In genomic region chr7:34675120-34675790, GRCm38 (mm10) we compare ENCODE assay signal across 8 mouse cellular contexts. TPM values are rescaled to one million over a fixed set of nuclear protein-coding genes. Genes with fewer than 3 reads are reported as not detected.
DNase-seq lines count a peak whose midpoint lies in the region; ATAC-seq and TF ChIP-seq lines count a peak whose summit lies in the region.

No protein-coding gene starts in this region.

- no peaks in the 10 kb centered on the region for H3K36me3 ChIP-seq in neural tube, embryonic 11.5 days (ENCODE audit: control insufficient read depth, insufficient read depth, low read length)
- no peaks in the 10 kb centered on the region for H3K36me3 ChIP-seq in limb, embryonic 10.5 days
- no peaks in the 10 kb centered on the region for H3K36me3 ChIP-seq in stomach, embryonic 16.5 days (ENCODE audit: control insufficient read depth, insufficient read depth, low read length)

- no peak for TF ChIP-seq POLR2A in cerebellum, adult 2 months (IDR thresholded peaks at IDR 0.05; ENCODE audit: borderline replicate concordance, insufficient read depth, low read length)

- H3K4me2 ChIP-seq in neural tube, embryonic 11.5 days (ENCODE audit: low read depth): peak overlapping the region; percentile 31
- 0 out of 2 replicates have a peak overlapping the region, but pooled peaks have one; percentile 45 for H3K4me2 ChIP-seq in stomach, embryonic 16.5 days (ENCODE audit: low read depth, low read length)

- no peak overlapping the region for H3K27ac ChIP-seq in cerebellum, adult 2 months (ENCODE audit: insufficient read depth, low read length)
- no peak overlapping the region for H3K27ac ChIP-seq in neural tube, embryonic 11.5 days (ENCODE audit: low read depth, low read length)
- H3K27ac ChIP-seq in limb, embryonic 10.5 days: no peak overlapping the region
- no peak overlapping the region for H3K27ac ChIP-seq in stomach, embryonic 16.5 days (ENCODE audit: low read length)

- no peaks in the 10 kb centered on the region for H3K9me3 ChIP-seq in neural tube, embryonic 11.5 days (ENCODE audit: control insufficient read depth, low read length)
- no peaks in the 10 kb centered on the region for H3K9me3 ChIP-seq in limb, embryonic 10.5 days (replicated peaks)
- H3K9me3 ChIP-seq in stomach, embryonic 16.5 days (replicated peaks; ENCODE audit: control insufficient read depth, low read length): no peaks in the 10 kb centered on the region

- H3K9ac ChIP-seq in neural tube, embryonic 11.5 days (ENCODE audit: low read length): no peak overlapping the region
- no peak overlapping the region for H3K9ac ChIP-seq in stomach, embryonic 16.5 days (ENCODE audit: low read length)

- 9% methylated on average over 42 of the region's 42 CpGs for WGBS in cerebellum, adult 2 months
- WGBS in neural tube, embryonic 11.5 days: 11% methylated on average over 42 of the region's 42 CpGs
- WGBS in limb, embryonic 10.5 days: 16% methylated on average over 42 of the region's 42 CpGs
- 20% methylated on average over 42 of the region's 42 CpGs for WGBS in stomach, embryonic 16.5 days

- H3K4me3 ChIP-seq in cerebellum, adult 2 months (replicated peaks; ENCODE audit: insufficient read depth, low read depth, low read length): peak overlapping the region; percentile 14
- H3K4me3 ChIP-seq in neural tube, embryonic 11.5 days (ENCODE audit: low read depth, low read length): peak overlapping the region; percentile 18; the same call in 1 of the 2 replicates
- H3K4me3 ChIP-seq in limb, embryonic 10.5 days: peak overlapping the region; percentile 30
- no peak overlapping the region for H3K4me3 ChIP-seq in stomach, embryonic 16.5 days (replicated peaks; ENCODE audit: low read length)

- H3K27me3 ChIP-seq in cerebellum, adult 2 months (ENCODE audit: control insufficient read depth, insufficient read depth, low read length): no peaks in the 10 kb centered on the region; the same call in 1 of the 2 replicates
- H3K27me3 ChIP-seq in neural tube, embryonic 11.5 days (ENCODE audit: control insufficient read depth, insufficient read depth, low read length): peaks cover 23% of the 10 kb centered on the region
- peaks cover 42% of the 10 kb centered on the region for H3K27me3 ChIP-seq in limb, embryonic 10.5 days (ENCODE audit: low read depth, poor library complexity, severe bottlenecking)
- H3K27me3 ChIP-seq in stomach, embryonic 16.5 days (ENCODE audit: control insufficient read depth, insufficient read depth, low read length): peaks cover 32% of the 10 kb centered on the region

- H3K4me1 ChIP-seq in cerebellum, adult 2 months (ENCODE audit: control insufficient read depth, insufficient read depth, low read length): no peaks in the 10 kb centered on the region
- H3K4me1 ChIP-seq in neural tube, embryonic 11.5 days (ENCODE audit: control insufficient read depth, insufficient read depth, low read length): peaks cover 3% of the 10 kb centered on the region
- peaks cover 15% of the 10 kb centered on the region for H3K4me1 ChIP-seq in limb, embryonic 10.5 days
- peaks cover 7% of the 10 kb centered on the region; the same call in 1 of the 2 replicates for H3K4me1 ChIP-seq in stomach, embryonic 16.5 days (ENCODE audit: control insufficient read depth, insufficient read depth, low read length)

- TF ChIP-seq CTCF in cerebellum, adult 2 months (IDR thresholded peaks at IDR 0.05; ENCODE audit: borderline replicate concordance, insufficient read depth, low read depth, low read length): no peak

- no peak for DNase-seq in cerebellum, adult 2 months
- DNase-seq in cerebellum, adult 11-12 months: no peak
- no peak for DNase-seq in neural tube, embryonic 11.5 days (ENCODE audit: low spot score)
- DNase-seq in neural tube, embryonic 10.5 days (ENCODE audit: extremely low spot score, low spot score): no peak
- DNase-seq in limb, embryonic 10.5 days (ENCODE audit: low spot score): peak; percentile 47
- DNase-seq in urinary bladder, postnatal 10 days (ENCODE audit: low spot score): no peak
- DNase-seq in ovary, postnatal 36 days (ENCODE audit: low spot score): no peak

- ATAC-seq in neural tube, embryonic 11.5 days (ENCODE audit: insufficient read depth, low FRiP score, low TSS enrichment): no peak
- no peak for ATAC-seq in stomach, embryonic 16.5 days (ENCODE audit: insufficient read depth, low FRiP score)

RNA-seq across cellular contexts. Expression of gene Kctd15, which starts 18.7 kb away (rescaled TPM):
- polyA plus RNA-seq in cerebellum, adult 2 months (2012; rRNA removed): 16.5 and 17.5 TPM in 2 replicates
- polyA plus RNA-seq in neural tube, embryonic 11.5 days (2014; fragmentation: Nextera tagmentation; extraction: Ambion mirVana): 19.4 and 22.7 TPM in 2 replicates
- 69.0 and 72.2 TPM in 2 replicates for polyA plus RNA-seq in limb, embryonic 10.5 days (2016; fragmentation: Nextera tagmentation; extraction: Ambion mirVana)
- polyA plus RNA-seq in stomach, embryonic 16.5 days (2015; fragmentation: Nextera tagmentation; extraction: Ambion mirVana): 18.5 and 26.0 TPM in 2 replicates
